In the genomic region with DNA sequence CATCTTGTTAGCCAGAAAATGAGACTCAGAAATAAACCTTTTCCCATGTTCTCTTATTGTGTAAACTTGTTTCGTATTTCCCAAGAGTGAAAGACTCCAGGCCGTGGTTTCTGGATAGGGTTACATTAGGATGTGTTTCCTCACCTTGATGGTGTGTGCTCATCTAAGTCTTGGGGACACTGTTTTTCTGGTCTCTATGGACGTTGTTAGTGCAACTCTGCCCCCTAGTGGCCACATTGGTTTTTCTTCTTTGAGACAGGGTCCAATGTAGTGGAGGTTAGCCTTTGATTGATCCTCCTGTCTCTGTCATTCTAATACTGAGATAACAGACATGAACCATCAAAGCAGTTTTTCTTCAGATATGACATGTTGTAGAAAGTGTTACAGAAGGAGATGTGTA, we compare ENCODE assay signal across 8 mouse cellular contexts. TPM values are rescaled to one million over a fixed set of nuclear protein-coding genes. Genes with fewer than 3 reads are reported as not detected.
DNase-seq lines count a peak whose midpoint lies in the region; ATAC-seq lines count a peak whose summit lies in the region.

No protein-coding gene starts in this region.

- H3K4me2 ChIP-seq in kidney, embryonic 15.5 days: no peak overlapping the region

- ATAC-seq in kidney, embryonic 15.5 days (replicated peaks; ENCODE audit: low FRiP score): no peak
- ATAC-seq in activated CD4-positive, CD25-positive, alpha-beta regulatory T cell, adult 4 months: peak; percentile 68
- peak; percentile 49 to 66; a peak in 1 of 4 replicates for ATAC-seq in hematopoietic stem cell, adult 5-6 weeks (replicated peaks in 1 of 2; ENCODE audit: insufficient read depth in 1 of 2, low FRiP score in 2 of 2, low TSS enrichment in 1 of 2, low read depth in 1 of 2, poor library complexity in 2 of 2, severe bottlenecking in 2 of 2)

- peak; percentile 67 for DNase-seq in kidney, adult 18-20 months
- DNase-seq in embryo, embryonic 11 days: peak; percentile 82
- peak; percentile 66 to 87 for DNase-seq in left cerebral cortex, adult 18-20 months (ENCODE audit: low spot score in 2 of 2)
- DNase-seq in naive thymus-derived CD4-positive, alpha-beta T cell, adult 2 months (ENCODE audit: low read depth): peak; percentile 81
- DNase-seq in thymus, postnatal 0 days (ENCODE audit: low spot score): peak; percentile 73

- H3K9me3 ChIP-seq in kidney, embryonic 15.5 days (replicated peaks): no peaks in the 10 kb centered on the region

- H3K4me3 ChIP-seq in kidney, embryonic 15.5 days (replicated peaks): no peak overlapping the region

- 39% methylated on average over 3 of the region's 3 CpGs for WGBS in kidney, embryonic 15.5 days

- no peaks in the 10 kb centered on the region; the same call in 1 of the 2 replicates for H3K27me3 ChIP-seq in kidney, embryonic 15.5 days

- no peaks in the 10 kb centered on the region for H3K36me3 ChIP-seq in kidney, embryonic 15.5 days

- no peak overlapping the region for H3K27ac ChIP-seq in kidney, embryonic 15.5 days

- H3K4me1 ChIP-seq in kidney, embryonic 15.5 days: no peaks in the 10 kb centered on the region

- H3K9ac ChIP-seq in kidney, embryonic 15.5 days: no peak overlapping the region

RNA-seq across cellular contexts. Expression of a gene that starts 38.0 kb away (rescaled TPM):
- 54.3 and 60.3 TPM in 2 replicates for polyA plus RNA-seq in kidney, embryonic 15.5 days (2015; fragmentation: Nextera tagmentation; extraction: Ambion mirVana)
- polyA plus RNA-seq in activated CD4-positive, CD25-positive, alpha-beta regulatory T cell, adult 4 months (2017; shearing (Covaris generic)): 10 to 100 TPM in 1 of 2 experiments, 1 to 10 TPM in 1; 7.5 to 10.5 TPM
- total RNA-seq in hematopoietic stem cell, adult 5-6 weeks (2017): 31.7 and 32.0 TPM in 2 replicates
- total RNA-seq in left cerebral cortex, adult 18-20 months (2021): 1 to 10 TPM; 3.4 to 6.6 TPM
- 10.4 and 12.8 TPM in 2 replicates for polyA plus RNA-seq in thymus, postnatal 0 days (2015; fragmentation: Nextera tagmentation; extraction: Ambion mirVana)
